Mouse (Mus musculus) liver, postnatal 0 days (tissue): ENCODE measurements at regions not wholly inside any gene's neighbourhood (a gene's known extent, or its start where the extent isn't known, plus 50 kb on each side); places are given as distances from the start of the nearest gene placed in this dataset.

Experiments
- CTCF ChIP-seq: sonication (generic); IDR thresholded peaks from 2 replicates; pipeline ENCODE4 v1.5.1; 2016; ENCODE audit warnings: antibody characterized with exemption, low read depth
- EP300 ChIP-seq: IDR thresholded peaks from 2 replicates; pipeline ENCODE4 v1.6.1; 2016; ENCODE audit warnings: antibody characterized with exemption, low read depth, mild to moderate bottlenecking

DNA sequence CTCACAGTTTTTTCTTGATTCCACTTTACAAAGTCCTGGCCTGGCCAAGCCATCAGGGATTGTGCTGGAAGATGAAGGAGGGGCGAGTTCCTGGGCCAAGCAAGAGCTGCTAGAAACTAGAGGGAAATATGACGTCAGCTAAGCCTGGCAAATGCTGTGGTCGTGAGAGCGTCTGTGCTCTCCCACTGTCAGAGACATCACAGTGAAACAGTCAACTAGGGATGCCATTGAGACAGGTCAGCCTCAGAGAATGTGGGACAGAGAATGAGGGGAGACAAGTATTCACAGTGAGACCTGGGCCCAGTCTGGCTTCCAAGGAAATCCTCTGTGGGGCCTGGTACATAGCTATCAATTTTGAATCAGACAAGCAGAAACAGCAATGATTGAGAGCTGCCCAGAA is 252.5 kb upstream of the Myt1l start:
- TF ChIP-seq CTCF: no peak
- TF ChIP-seq EP300: no peak
